Mouse (Mus musculus): ENCODE data around the gene St3gal4.

DNA sequence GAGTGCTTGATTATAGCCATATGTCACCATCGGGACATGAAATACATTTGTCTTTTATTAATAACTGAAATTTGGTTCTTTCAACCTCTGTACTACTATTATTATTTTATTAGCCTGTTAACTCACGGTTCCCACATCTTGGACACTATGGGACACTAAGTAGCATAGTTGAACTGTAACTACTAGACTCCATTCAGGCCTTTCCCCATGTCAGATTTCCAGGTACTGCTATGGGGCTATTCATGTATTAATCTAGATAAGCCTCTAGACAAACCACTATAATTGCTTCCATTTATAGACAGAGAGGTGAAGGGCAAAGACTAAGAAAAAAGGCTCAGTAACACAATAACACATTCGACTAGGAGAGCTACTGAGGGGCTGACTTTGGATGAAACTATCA is 25.7 kb downstream of the St3gal4 start:
- TF ChIP-seq POLR2A (IDR thresholded peaks at IDR 0.05; ENCODE audit: insufficient read depth, low read depth, low read length) (no peak), EP300 (IDR thresholded peaks at IDR 0.05; ENCODE audit: insufficient read depth, low read depth, low read length) (no peak), CTCF (IDR thresholded peaks at IDR 0.05) (no peak)

Measured in heart, adult 2 months (tissue).